Mouse (Mus musculus): ENCODE results near the gene Lefty2.
"Not testable (repeated sequence)": the region's sequence is repeated elsewhere in the genome, so short reads cannot be mapped to it uniquely, and the experiment has no call there.

The Lefty2 gene

DNA sequence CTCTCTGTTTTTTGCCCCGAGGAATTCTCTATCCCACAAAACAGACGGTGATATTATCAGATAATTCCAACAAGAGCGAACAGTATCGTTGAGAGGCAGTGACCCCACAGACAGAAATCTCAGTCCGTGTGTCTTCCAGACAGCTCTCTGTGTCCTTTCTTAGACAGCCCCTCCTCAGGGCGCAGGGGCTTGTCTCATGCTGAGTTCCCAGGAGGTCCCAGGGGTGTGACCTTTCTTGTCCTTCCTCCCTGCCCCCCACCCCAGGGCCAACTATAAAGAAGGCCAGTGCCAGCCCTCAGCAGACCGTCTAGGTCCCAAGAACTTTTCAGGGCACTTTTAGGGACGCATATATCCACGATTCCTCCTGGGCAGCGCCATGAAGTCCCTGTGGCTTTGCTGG, at the start of gene Lefty2:
Lefty2 (plus strand) TSS at position 301 of the 400 bp plus-strand sequence.
- DNase-seq (ENCODE audit: low spot score) = no peak

DNA sequence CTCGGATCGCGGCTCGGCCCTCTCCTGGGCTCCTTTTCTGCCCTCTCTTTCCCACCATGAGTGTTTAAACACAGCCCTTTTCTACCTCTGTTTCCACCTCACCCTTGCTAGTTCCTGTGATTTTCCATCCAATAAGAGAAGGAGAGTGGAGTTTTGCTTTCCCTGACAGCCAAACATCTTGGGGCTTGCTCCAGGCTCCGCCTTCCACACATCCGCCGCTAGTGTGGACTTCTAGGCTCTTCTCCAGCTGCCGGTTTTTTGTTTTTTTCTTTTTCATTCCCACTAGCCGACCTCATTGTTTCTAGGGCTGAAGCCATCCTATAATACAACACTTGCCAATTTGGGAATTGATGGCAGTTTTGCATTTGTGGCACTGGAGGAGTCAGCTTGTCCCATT, 44.8 kb upstream of the Lefty2 start:
- DNase-seq (ENCODE audit: low spot score) = peak; percentile 86

DNA sequence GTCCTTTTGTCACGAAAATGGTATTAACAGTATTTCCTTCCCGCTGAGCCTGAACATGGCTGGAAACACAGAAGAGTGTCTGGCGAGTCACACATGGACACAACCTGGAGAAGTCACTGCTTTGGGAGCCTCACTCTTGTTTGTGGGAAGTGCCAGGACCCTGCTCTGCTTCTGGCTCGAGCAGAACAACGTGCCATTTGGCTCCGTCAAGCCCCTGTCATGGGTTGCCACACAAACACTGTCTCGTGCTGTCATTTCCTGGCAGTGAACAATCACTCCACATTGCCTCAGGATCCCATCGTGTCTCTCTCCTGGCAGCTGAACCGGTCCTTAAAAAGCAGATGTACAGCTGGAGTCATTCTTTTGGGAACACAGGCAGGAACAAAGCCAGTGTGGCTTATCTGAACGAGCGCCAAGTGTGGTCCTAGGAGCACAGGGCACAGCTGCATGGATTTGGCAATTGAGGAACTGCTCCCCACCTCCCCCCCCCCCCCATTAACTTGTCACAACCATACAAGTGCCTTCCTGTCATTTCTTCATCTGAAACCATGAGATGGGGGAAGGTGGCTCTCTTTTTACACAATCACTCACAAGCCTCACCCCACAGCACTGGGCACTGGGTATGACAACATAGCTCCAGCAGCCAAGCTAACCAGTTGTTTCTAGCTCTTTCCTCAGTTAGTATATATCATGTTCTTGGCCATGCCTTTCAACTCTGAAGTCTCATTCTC, 44.2 kb upstream of the Lefty2 start:
- DNase-seq (ENCODE audit: low spot score) = peak; percentile 59

DNA sequence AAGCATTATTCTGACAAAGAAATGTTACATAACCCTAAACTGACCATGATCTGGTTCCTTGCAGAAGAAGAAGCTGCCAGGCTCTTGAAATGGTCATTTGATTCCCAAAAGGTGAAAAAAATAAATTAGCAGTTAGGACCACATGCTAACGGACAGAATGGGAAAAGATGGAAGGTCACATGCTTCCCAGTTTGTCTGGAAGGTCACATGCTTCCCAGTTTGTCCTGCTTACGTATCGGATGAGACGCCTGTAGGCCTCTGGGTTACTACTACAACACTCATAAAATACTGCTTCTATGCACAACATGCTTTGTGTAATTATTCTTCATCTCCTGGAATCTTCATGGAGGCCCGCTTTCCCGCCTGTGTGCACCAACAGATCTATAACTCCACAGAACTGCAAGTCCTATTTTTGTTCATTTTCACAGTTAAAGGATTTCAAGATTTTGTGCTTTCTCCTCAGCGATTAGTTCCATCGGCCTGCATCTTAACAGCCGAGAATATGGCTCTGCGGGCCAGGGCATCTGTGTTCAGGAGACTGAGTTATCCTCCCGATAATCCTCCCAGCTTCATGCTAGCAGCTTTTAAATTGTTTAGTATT, 43.1 kb upstream of the Lefty2 start:
- peak; percentile 58 for DNase-seq (ENCODE audit: low spot score)

DNA sequence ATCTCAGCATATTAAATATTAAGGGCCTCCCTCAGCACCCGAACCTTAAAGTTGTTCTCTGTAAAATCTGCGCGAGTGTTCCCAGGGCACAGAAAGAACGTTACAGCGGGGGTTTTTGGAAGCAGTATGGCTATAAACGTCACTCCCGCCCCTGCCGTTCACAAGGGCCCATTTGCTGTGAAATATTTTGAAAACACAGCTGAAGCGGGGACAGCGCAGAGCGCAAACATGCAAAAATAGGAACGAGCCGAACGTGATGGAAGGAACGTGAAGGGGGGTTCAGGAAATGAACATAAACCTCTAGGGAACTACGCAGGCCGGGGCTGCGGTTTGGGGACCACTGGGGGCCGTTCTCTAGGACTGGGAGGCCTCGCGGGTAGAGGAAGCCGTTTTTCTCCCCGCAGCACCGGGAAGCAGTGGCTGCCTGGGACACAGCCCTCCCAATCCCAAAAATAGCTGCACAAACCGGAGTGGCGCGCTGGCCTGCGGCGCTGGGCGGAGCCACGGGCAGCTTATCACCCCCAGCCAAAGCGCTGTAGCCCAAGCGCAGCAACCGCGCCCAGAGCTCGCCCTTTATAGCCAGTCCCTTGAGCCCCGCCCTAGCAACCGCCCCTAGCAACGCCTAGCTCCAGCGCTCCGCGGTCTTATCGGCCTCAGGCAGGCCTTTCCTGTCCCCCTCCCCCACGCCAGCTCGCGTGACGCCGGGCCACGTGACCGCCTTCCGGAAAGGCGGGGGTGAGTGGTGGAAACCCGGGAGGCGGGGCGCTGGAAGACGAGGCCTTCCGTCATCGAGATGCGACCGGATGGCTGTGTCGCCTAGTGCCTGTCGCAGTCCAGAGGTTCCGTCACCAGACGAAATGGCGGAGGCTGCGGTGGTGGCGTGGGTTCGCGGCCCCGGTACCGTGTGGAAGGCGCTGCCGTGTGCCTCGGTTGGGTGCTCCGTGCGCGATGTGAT, 42.3 kb upstream of the Lefty2 start, which contains the start of gene Sde2:
Sde2 (plus strand) TSS at position 812 of the 955 bp plus-strand sequence.
- DNase-seq (ENCODE audit: low spot score) = peak; percentile 100

DNA sequence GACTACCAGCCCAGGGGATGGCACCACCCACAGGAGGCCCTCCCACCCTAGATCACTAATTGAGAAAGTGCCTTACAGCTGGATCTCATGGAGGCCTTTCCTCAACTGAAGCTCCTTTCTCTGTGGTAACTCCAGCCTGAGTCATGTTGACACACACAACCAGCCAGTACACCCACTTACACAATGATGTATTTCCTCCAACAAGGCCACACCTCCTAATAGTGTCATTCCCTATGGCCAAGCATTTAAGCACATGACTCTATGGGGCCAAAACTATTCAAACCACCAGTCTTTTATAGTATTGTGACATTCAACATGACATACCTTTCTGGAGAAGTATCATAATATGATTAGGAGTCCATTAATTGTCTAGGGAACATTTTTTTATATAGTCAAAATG, 34.1 kb upstream of the Lefty2 start:
- DNase-seq (ENCODE audit: low spot score) = no peak

DNA sequence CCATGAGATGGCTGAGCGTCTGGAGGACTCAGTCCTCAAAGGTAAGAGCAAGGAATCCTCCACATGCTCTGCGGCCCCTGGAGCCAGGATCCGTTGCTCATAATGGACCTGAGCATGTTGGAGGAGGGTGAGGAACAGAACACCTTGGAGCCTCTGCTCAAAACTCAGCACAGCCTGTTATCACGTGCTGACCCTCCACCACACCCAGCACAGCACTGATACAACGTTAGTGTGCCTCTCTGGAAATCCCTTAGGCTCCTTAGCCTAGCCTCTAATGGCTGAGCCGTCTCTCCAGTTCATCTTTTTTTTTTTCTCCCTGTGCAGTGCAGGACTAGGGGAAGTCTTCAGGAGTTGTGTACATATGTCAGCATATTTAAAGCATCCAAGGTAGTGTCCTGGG, 32.9 kb upstream of the Lefty2 start:
- DNase-seq (ENCODE audit: low spot score) = no peak

DNA sequence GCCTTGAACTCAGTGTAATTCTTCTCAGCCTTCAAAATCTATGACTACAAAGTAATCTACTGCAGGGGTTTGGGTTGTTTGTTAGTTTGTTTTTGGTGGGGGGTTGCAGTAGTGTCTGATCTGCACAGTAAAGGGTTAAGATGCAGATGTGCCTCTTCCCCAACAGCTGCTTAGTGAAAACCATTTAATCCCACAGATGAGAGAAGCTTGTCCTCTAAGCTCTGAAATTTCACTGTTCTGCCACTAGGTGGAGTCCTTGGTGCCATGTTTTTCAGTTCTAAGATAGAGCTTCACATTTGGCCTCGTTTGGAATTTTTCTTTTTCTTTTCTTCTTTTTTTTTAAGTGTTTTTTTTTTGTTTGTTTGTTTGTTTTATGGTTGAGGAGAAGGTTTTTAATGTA, 29.3 kb upstream of the Lefty2 start:
- DNase-seq (ENCODE audit: low spot score) = peak; percentile 74

DNA sequence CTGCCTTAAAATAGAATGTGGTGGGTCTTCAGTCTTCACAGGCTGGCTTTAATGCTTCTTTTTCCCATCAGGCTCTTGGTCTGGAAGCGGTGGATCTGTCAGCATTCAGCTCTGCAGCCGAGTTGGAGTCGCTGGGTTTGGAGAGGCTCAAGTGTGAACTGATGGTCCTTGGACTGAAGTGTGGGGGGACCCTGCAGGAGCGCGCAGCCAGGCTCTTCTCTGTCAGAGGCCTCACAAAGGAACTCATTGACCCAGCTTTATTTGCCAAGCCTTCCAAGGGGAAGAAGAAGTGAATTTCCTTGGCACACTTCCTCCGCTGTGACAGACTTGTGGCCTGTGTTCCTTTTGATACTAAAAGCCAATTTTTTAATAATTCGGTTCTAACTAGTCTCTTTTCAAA, 26.9 kb upstream of the Lefty2 start:
- DNase-seq (ENCODE audit: low spot score) = no peak

DNA sequence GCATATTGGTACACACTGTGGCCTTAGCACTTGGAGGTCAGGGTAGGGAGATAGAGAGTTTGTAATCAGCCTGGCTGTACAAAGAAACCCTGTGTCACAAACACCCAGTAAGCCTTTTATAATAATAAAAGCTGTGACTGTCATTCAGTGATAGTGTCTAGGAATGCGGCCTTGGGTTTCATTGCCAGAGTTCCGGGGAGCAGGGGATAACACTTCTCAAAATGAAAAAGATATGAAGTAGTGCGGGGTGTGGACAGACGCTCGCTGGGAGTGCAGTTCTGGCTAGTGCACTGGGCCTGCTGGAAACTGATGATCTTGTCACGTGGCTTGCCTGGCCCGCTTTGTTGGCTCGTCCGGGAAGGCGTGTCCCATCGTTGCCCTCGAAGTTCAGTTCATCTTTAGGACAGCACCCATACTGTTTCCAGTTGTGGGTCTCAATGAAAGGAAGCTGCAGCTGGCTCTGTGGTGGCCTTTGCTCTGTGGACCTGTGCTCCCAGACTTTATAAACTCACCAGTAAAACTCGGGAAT, 22.7 kb upstream of the Lefty2 start:
- DNase-seq (ENCODE audit: low spot score) = no peak

DNA sequence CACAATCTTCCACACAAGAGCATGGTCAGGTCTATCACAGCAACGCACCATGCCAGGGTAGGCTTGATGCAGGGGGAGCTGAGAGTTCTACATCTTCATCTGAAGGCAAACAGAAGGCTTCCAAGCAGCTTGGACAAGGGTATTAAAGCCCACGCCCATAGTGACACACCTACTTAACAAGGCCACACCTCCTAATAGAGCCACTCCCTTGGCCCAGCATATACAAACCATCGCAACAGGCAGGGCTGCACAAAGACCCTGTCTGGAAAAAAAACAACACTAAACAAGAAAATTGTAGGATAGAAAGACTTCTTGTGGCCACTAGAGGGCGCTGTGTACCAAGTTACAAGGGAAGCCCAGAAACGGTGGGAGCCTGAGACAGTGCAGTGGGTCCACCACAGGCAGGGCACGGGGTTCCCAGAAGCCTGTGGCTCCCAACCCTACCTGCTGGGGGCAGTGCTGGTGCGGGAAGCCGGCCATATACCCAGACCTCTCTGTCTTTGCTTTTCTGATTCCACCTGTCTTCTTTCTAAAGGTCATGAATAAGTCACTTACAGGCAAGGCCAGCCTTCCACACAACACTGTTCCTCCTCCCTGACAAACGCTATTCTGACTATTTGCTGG, 18.9 kb upstream of the Lefty2 start:
- peak; percentile 80 for DNase-seq (ENCODE audit: low spot score)

DNA sequence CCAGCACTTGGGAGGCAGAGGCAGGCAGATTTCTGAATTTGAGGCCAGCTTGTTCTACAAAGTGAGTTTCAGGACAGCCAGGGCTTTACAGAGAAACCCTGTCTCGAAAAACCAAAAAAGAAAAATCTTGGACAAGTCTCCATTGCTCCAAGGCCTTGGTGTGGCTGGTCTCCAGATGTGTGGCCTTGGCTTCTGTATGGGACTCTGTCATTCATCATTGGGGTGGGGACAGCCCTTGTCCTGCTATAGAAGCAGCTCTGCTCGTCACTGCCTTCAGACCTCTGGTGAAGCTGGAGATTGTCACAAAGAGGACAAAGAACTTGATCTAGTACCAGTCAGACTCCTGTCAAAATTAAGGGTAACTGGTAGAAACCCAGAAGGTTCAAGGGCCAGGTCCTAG, 18.3 kb upstream of the Lefty2 start:
- no peak for DNase-seq (ENCODE audit: low spot score)

DNA sequence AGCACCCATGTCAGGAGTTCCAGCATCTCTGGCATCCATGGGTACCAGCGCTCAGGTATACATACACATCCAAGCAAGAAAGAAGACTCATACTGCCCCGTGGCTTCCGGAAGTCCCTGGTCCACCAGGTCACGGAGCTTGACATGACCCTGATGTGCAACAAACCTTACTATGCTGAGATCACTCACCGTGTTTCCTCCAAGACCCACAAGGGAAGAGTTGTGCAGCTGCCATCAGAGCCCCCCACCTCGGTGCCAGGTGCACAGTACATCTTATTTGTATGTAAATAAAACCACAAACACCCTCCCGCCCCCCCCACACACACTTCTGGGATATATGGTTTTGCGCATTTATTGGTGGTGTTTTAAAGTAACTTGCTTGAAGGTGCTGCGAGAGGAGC, 17.8 kb upstream of the Lefty2 start:
- DNase-seq (ENCODE audit: low spot score) = no peak

DNA sequence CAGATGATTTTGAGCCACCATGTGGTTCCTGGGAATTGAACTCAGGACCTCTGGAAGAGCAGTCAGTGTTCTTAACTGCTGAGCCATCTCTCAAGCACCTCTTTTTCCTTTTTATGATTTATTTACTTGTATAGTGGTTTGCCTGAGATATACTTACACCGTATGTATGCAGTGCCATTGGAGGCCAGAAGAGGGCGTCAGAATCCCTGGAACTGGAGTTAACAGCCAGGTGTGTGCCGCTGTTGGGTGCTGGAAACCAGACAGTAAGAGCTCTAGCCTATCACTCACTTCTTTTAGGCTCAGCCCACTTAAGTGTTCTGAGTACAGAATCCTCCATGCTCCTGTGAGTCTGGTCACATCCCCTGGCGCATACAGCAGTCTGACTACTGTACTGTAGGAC, 15.4 kb upstream of the Lefty2 start:
- DNase-seq (ENCODE audit: low spot score) = no peak

DNA sequence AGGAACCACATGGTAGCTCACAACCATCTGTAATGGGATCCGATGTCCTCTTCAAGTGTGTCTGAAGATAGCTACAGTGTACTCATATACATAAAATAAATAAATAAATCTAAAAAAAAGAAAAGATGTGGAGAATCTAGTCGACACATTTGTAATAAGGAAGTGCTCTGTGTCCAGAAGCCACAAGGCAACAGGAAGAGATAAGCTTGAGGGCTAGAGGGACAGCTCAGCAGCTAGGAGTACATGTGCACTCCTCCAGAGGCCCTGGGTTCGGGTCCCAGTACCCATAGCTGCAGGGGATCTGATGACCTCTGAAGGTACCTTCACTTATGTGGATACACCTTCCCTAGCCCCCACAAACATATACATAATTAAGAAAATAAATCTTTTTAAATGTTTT, 11.1 kb upstream of the Lefty2 start:
- no peak for DNase-seq (ENCODE audit: low spot score)

DNA sequence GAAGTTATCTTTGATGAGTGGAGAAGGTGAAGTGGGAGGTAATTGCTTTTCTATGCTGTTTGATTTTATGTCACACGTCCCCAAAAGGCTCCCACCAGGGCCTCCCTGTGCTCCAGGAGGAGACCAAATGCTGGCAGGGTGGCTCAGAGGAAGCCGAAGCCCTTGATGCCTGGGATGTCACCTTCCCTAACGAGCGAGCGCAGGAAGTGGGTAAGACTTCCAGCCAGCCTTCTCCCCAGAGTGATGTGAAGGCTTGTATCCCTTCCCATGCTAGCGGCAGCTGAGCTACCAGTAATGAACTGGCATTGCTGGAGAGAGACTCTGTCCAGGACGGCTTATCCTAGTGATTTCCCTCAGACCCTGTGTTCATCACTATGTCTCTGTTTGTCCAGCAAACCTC, 9.2 kb upstream of the Lefty2 start:
- no peak for DNase-seq (ENCODE audit: low spot score)

DNA sequence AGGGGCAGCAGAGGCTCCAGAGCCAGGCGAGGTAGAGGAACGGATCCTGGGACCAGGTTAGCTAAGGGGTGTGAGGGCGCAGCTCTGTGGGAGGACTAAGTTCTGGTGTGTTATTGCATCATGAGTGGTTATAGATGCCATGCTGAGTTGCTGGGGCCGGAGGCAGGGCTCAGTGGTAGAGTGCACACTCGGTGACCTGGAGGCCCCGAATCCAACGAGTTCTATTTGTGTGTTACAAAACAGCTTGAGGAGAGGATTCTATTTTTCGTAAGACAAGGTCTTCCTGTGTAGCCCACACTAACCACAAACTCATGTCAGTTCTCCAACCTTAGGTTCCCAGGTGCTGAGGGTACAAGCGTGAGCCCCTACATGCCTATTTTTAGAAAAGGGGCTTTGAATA, 8.4 kb upstream of the Lefty2 start:
- DNase-seq (ENCODE audit: low spot score) = no peak

DNA sequence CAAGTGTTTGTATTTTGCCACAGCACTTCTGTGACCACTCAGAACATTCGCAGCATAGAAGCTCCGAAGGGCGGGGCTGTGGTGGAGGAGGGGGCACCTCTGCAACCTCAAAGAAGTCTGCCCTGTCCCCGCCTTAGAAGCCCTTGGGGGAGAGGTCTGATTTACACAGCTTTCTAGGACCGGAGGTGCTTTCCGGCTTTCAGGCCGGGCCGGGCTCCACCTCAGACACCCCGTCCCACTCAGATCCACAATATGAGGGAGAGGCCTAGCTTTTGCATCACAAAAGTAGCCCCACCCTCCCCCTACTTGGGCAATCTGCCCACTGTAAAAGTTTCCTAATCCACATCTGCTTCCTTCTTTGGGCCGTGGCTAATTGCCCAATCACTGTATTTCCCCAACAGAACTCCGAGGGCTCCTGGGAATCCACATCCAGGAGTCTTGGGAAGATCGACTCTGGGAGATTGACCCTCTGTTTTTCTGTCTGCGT, 4.3 kb upstream of the Lefty2 start:
- DNase-seq (ENCODE audit: low spot score) = peak; percentile 39

DNA sequence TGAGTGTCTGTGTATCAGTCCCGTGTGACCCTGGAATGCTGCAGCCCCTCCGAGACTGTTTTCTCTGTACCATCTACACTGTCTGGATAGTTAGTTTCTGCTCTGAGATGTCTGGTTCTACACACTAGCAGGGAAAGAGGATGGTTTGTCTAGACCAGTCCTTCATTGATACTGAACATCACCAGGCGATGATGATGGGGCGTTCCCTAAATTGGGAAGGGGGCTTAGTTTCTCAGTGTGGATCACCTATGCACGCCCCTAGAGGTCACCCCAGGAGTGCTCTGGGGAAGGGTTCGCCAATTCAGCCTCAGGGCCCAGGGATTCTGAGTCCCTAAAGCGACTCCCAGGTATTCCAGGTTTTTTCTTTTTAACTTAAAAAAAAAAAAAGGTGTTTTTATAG, 3.7 kb upstream of the Lefty2 start:
- DNase-seq (ENCODE audit: low spot score) = no peak

DNA sequence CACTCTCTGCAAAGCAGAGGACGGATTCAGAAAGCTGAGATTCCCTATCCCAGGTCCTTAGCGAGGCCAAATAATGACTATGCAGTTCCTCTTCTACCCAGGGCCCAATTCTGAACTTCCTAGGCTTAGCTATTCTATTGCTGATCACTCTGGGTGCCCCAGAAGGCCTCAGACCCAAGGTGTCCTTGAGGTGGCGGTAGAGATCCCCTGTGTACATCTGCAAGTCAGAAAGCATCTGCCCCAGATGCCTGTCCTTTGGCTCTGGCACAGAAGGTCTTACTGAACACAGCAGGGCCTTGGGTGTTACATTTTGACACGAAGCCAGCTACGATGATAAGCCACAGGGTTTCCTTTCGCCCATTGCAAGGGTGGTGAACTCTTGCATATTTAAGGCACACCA, 3.1 kb upstream of the Lefty2 start:
- DNase-seq (ENCODE audit: low spot score) = peak; percentile 35

DNA sequence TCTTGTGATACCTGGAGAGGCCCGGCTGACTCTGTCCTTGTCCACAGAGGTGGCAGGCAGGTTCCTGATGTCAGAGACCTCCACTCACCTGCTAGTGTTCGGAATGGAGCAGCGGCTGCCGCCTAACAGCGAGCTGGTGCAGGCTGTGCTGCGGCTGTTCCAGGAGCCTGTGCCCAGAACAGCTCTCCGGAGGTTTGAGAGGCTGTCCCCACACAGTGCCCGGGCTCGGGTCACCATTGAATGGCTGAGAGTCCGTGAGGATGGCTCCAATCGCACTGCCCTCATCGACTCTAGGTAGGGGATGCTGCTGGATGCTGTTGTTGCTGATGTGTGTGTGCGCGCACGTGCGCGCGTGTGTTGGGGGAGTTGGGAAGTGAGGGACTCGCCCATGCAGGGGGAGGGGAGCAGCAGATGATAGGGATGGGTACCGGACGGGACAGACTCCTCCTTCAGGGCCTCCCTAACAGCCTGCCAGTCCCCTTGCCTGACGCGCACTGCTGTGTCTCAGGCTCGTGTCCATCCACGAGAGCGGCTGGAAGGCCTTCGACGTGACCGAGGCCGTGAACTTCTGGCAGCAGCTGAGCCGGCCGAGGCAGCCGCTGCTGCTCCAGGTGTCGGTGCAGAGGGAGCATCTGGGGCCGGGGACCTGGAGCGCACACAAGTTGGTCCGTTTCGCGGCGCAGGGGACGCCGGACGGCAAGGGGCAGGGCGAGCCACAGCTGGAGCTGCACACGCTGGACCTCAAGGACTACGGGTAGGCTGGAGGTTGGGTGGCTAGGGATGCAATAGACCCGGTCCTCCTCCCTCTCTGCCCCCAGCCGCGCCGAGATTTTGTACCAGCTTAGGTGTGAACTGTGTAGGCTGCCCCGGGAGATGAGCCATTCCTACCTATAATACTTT, 1.4 kb downstream of the Lefty2 start:
- DNase-seq (ENCODE audit: low spot score) = not testable (repeated sequence)
